Mouse (Mus musculus): ENCODE measurements around the gene Sh3d21. TPM values are rescaled to one million over a fixed set of nuclear protein-coding genes. Genes with fewer than 3 reads are reported as not detected.
"Not testable (repeated sequence)": the region's sequence is repeated elsewhere in the genome, so short reads cannot be mapped to it uniquely, and the experiment has no call there.

Sh3d21 gene
- total RNA-seq, 2 experiments from 2014 or later, result 1.2 to 1.8 TPM

DNA sequence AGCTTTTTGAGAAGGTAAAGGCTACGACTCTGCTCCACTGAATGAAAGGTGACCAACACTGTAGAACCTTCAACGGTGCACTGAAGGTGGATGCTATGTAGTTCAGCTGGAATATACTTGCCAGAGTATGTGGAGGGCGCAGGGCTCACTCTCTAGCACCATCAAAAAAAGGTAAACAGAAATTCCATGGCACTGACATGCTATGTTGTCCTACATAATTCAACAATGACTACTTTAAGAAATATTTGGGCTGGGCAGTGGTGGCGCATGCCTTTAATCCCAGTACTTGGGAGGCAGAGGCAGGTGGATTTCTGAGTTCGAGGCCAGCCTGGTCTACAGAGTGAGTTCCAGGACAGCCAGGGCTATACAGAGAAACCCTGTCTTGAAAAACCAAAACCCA, 7.4 kb upstream of the Sh3d21 start:
- DNase-seq (ENCODE audit: low spot score in 2 of 2), result not testable (repeated sequence)

GRCm38 (mm10) chr4:126168851-126169250, 5.6 kb upstream of the Sh3d21 start:
- no peak for DNase-seq (ENCODE audit: low spot score in 2 of 2)

- no peak for DNase-seq (ENCODE audit: low spot score in 2 of 2)
Observed at GRCm38 (mm10) chr4:126166084-126166483, 2.8 kb upstream of the Sh3d21 start.

- not testable (repeated sequence) for DNase-seq (ENCODE audit: low spot score in 2 of 2)
Observed at GRCm38 (mm10) chr4:126165092-126165491, 1.8 kb upstream of the Sh3d21 start.

DNA sequence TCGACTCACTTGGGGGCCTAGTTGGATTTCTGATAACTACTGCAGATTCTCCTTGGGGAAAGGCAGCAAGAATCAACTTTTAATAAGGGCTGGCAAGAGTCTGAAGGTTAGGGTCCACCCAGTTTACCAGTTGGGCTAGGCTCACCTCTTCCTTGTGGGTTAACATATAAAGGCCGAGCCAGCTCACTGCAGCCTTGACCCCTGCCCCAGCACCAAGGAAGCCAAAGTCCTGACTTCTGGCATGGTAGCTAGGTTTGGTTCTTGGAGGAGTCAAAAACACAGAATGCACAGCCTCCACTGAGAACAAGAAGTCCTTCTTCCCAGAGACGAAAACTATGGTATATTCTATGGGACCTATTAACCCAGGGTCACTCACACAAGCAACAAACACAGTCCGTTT, 394 bp upstream of the Sh3d21 start:
- DNase-seq (ENCODE audit: low spot score in 2 of 2), result no peak

DNA sequence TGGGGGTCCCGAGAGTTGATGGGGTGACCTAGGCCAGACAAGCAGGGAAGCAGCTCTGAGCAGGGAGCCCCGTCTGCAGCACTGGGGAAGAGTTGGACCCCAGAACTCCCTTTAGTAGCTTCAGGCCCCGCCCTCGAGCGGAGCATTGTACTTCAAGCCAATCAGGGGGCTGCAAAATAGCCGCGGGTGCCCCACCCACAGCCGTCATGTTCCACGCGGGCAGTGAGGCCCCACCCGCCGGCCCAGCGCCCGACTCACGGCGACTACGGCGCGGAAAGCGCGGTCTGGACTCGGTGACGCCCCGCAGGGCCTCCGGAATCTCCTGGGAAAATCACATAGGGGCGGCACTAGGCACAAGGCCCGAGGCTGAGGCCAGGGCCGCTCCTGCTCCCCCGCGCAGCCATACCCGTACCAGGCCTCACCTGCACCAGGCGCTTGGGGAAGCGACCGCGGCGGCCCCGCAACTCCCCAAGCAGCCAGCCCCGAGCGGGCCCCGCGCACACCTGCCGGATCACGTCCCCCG, 686 bp downstream of the Sh3d21 start:
- peak; percentile 81 to 87 for DNase-seq (ENCODE audit: low spot score in 2 of 2)

- no peak for DNase-seq (ENCODE audit: low spot score in 2 of 2)
Observed at GRCm38 (mm10) chr4:126161986-126162385, 1.3 kb downstream of the Sh3d21 start.

DNA sequence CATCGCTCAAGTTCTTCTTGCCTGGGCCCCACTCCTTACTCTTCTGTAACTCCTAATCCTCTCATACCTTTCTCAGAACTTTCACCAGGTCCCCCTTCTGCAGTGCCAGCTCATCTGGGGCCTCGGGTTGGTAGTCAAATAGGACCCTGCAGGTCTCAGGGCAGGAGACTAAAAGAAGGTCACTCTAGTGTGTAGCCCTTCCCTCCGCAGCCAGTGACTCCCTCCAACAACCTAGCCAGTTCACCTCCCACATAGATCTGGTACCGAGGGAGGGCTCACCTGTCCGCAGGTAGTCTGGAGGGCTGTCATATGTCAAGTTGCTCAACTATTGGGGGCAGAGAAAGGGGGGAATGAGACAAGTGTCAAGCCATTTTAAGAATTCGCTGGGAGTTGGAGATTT, 1.8 kb downstream of the Sh3d21 start:
- no peak for DNase-seq (ENCODE audit: low spot score in 2 of 2)

DNA sequence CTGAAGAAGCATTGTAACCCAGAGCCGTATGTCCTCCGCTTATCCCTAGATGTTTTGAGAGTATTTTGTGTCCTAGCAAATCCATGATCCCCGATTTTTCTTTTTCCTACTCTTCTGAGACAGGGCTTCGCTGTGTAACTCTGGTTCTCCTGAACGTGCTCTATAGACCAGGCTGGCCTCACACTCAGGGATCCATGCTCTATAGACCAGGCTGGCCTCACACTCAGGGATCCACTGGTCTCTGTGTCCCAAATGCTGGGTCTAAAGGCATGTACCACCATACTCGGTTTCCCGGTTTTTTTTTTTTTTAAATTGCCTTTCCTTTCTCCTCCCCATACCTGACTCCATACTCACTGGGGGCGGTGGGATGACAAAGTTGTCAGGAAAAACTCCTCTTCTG, 2.3 kb downstream of the Sh3d21 start:
- DNase-seq (ENCODE audit: low spot score in 2 of 2), result no peak

- no peak for DNase-seq (ENCODE audit: low spot score in 2 of 2)
Observed at GRCm38 (mm10) chr4:126159455-126159854, 3.8 kb downstream of the Sh3d21 start.

- DNase-seq (ENCODE audit: low spot score in 2 of 2), result no peak
Observed at GRCm38 (mm10) chr4:126157562-126157961, 5.7 kb downstream of the Sh3d21 start.

DNA sequence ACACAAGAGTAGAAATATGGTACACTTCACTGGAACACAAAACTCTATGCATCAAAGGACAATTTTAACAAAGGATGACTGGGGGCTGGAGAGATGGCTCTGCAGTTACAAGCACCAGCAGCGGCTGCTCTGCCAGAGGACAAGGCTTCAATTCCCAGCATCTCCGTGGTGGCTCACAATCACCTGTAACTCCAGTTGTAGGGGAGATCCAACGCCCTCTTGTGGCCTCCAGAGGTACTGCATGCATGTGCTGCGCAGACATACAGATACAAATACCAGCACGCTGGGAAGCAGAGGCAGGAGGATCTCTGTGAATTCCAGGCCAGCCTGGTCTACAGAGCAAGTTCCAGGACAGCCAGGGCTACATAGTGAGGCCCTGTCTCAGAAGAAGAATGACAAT, 6.7 kb downstream of the Sh3d21 start:
- DNase-seq (ENCODE audit: low spot score in 2 of 2), result no peak

GRCm38 (mm10) chr4:126155869-126156268, 7.4 kb downstream of the Sh3d21 start:
- no peak for DNase-seq (ENCODE audit: low spot score in 2 of 2)

- DNase-seq (ENCODE audit: low spot score in 2 of 2), result no peak
Observed at GRCm38 (mm10) chr4:126155183-126155582, 8.1 kb downstream of the Sh3d21 start.

DNA sequence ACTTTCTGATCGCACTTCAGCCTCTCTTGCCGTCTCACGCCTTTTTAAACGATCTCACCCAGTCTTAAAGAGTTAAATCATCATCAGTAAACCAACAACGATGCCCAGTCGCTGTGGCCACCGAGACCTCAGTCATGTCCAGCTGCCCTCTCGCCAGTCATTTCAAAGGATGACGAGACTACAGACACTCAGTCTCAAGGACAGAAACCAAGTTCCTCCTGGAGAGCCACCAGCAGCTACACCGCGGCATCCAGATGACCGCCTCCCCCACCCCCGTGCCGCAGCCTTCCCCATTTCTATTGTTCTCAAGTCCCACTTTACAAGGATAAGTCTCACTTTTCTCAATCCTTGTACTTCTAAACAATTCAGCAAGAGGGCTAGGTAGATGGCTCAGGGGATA, 10.4 kb downstream of the Sh3d21 start:
- no peak for DNase-seq (ENCODE audit: low spot score in 2 of 2)

GRCm38 (mm10) chr4:126151701-126152440, 11.4 kb downstream of the Sh3d21 start:
- DNase-seq (ENCODE audit: low spot score in 2 of 2), result no peak

- no peak for DNase-seq (ENCODE audit: low spot score in 2 of 2)
Observed at GRCm38 (mm10) chr4:126150949-126151320, 12.4 kb downstream of the Sh3d21 start.

GRCm38 (mm10) chr4:126150297-126150948, 12.9 kb downstream of the Sh3d21 start:
- no peak for DNase-seq (ENCODE audit: low spot score in 2 of 2)

GRCm38 (mm10) chr4:126149798-126150197, 13.5 kb downstream of the Sh3d21 start:
- no peak for DNase-seq (ENCODE audit: low spot score in 2 of 2)

- no peak for DNase-seq (ENCODE audit: low spot score in 2 of 2)
Observed at GRCm38 (mm10) chr4:126149041-126149676, 14.1 kb downstream of the Sh3d21 start.

- no peak for DNase-seq (ENCODE audit: low spot score in 2 of 2)
Observed at GRCm38 (mm10) chr4:126148161-126148961, 14.9 kb downstream of the Sh3d21 start.
